Mouse (Mus musculus) MEL (cell line): ENCODE data around the gene 4930539E08Rik. TPM values are rescaled to one million over a fixed set of nuclear protein-coding genes. Genes with fewer than 3 reads are reported as not detected.

Experiments
- DNase-seq: peaks from one replicate; pipeline ENCODE4 v3.0.0; 2011; ENCODE audit warnings: low read depth, low spot score
- H3K27ac ChIP-seq: 2 replicates; pipeline ENCODE4 v1.5.1; 2012; ENCODE audit warnings: low read depth, mild to moderate bottlenecking, control low read depth, low read length, moderate library complexity; ENCODE audit not compliant: control insufficient read depth
- H3K27me3 ChIP-seq, 2 experiments: fragments of 150-350 bp in 1 of 2; sonication (generic) in 1 of 2; 2 replicates each; pipeline ENCODE4 v1.6.1; 2012; ENCODE audit warnings: low read length in 2 of 2, mild to moderate bottlenecking in 2 of 2, improper control_type of control experiment in 1 of 2, moderate library complexity in 1 of 2; ENCODE audit not compliant: insufficient read depth in 2 of 2, control insufficient read depth in 1 of 2
- H3K36me3 ChIP-seq, 2 experiments: 2 replicates each; pipeline ENCODE4 v1.6.1; 2012 to 2014; ENCODE audit warnings: low read length in 2 of 2, improper control_type of control experiment in 1 of 2, inconsistent platforms in 1 of 2, mild to moderate bottlenecking in 1 of 2; ENCODE audit not compliant: insufficient read depth in 2 of 2, control insufficient read depth in 1 of 2
- H3K4me1 ChIP-seq, 2 experiments: fragments of 150-350 bp in 1 of 2; sonication (generic) in 1 of 2; 2 replicates each; pipeline ENCODE4 v1.6.1; 2012; ENCODE audit warnings: low read length in 2 of 2, improper control_type of control experiment in 1 of 2, mild to moderate bottlenecking in 1 of 2; ENCODE audit not compliant: insufficient read depth in 2 of 2, control insufficient read depth in 1 of 2
- H3K4me3 ChIP-seq, 2 experiments: fragments of 150-350 bp in 1 of 2; sonication (generic) in 1 of 2; 2 replicates each; pipeline ENCODE4 v1.5.1; 2012; ENCODE audit warnings: low read depth in 2 of 2, low read length in 2 of 2, mild to moderate bottlenecking in 2 of 2, moderate library complexity in 2 of 2, control low read depth in 1 of 2, improper control_type of control experiment in 1 of 2; ENCODE audit not compliant: control insufficient read depth in 1 of 2, insufficient read depth in 1 of 2
- H3K79me2 ChIP-seq: 2 replicates; pipeline ENCODE4 v1.6.1; 2012; ENCODE audit warnings: mild to moderate bottlenecking, low read length, moderate library complexity; ENCODE audit not compliant: control insufficient read depth, poor library complexity, insufficient read depth
- H3K9ac ChIP-seq: 2 replicates; pipeline ENCODE4 v1.6.1; 2012; ENCODE audit warnings: low read depth, mild to moderate bottlenecking, control low read depth, low read length, moderate library complexity; ENCODE audit not compliant: control insufficient read depth, poor library complexity, severe bottlenecking
- H3K9me3 ChIP-seq: fragments of 150-350 bp; sonication (generic); replicated peaks from 2 replicates; pipeline ENCODE4 v1.6.1; 2012; ENCODE audit warnings: mild to moderate bottlenecking, low read length, improper control_type of control experiment, moderate library complexity; ENCODE audit not compliant: insufficient read depth
- BHLHE40 ChIP-seq: IDR thresholded peaks from 2 replicates; pipeline ENCODE4 v1.6.1; 2012; ENCODE audit warnings: low read depth, mild to moderate bottlenecking, inconsistent platforms, low read length, improper control_type of control experiment, borderline replicate concordance
- CHD2 ChIP-seq: IDR thresholded peaks from 2 replicates; pipeline ENCODE4 v1.6.1; 2011; ENCODE audit warnings: low read length, improper control_type of control experiment
- E2F4 ChIP-seq: IDR thresholded peaks from 2 replicates; pipeline ENCODE4 v1.6.1; 2011; ENCODE audit warnings: low read depth, low read length, improper control_type of control experiment, borderline replicate concordance
- EP300 ChIP-seq, 2 experiments: IDR thresholded peaks; 2 replicates each; pipeline ENCODE4 v1.6.1; 2011; ENCODE audit warnings: improper control_type of control experiment in 2 of 2, low read length in 2 of 2, low read depth in 1 of 2, mild to moderate bottlenecking in 1 of 2
- ETS1 ChIP-seq: IDR thresholded peaks from 2 replicates; pipeline ENCODE4 v1.6.1; 2012; ENCODE audit warnings: low read depth, mild to moderate bottlenecking, inconsistent platforms, low read length, improper control_type of control experiment, moderate library complexity
- GABPA ChIP-seq: IDR thresholded peaks from 2 replicates; pipeline ENCODE4 v1.6.1; 2012; ENCODE audit warnings: low read depth, mild to moderate bottlenecking, inconsistent platforms, low read length, improper control_type of control experiment, moderate library complexity
- GATA1 ChIP-seq: IDR thresholded peaks from 2 replicates; pipeline ENCODE4 v1.6.1; 2011; ENCODE audit warnings: low read depth, low read length, improper control_type of control experiment
- JUND ChIP-seq: IDR thresholded peaks from 2 replicates; pipeline ENCODE4 v1.6.1; 2011; ENCODE audit warnings: low read depth, mild to moderate bottlenecking, improper control_type of control experiment, low read length
- MAZ ChIP-seq: IDR thresholded peaks from 2 replicates; pipeline ENCODE4 v1.6.1; 2012; ENCODE audit warnings: low read depth, mild to moderate bottlenecking, inconsistent platforms, low read length, improper control_type of control experiment
- MXI1 ChIP-seq: IDR thresholded peaks from 2 replicates; pipeline ENCODE4 v1.6.1; 2011; ENCODE audit warnings: mild to moderate bottlenecking, low read depth, low read length, improper control_type of control experiment
- MYC ChIP-seq: IDR thresholded peaks from 2 replicates; pipeline ENCODE4 v1.6.1; 2011; ENCODE audit warnings: low read depth, mild to moderate bottlenecking, low read length, improper control_type of control experiment, moderate library complexity
- POLR2AphosphoS2 ChIP-seq: IDR thresholded peaks from 2 replicates; pipeline ENCODE4 v1.6.1; 2011; ENCODE audit warnings: low read length, improper control_type of control experiment
- POLR2AphosphoS5 ChIP-seq: IDR thresholded peaks from 2 replicates; pipeline ENCODE4 v1.6.1; 2012; ENCODE audit warnings: low read depth, borderline replicate concordance, mild to moderate bottlenecking, inconsistent platforms, low read length, moderate library complexity, mixed read lengths
- RAD21 ChIP-seq: IDR thresholded peaks from 2 replicates; pipeline ENCODE4 v1.6.1; 2011; ENCODE audit warnings: mild to moderate bottlenecking, low read depth, low read length, improper control_type of control experiment
- SMC3 ChIP-seq: IDR thresholded peaks from 2 replicates; pipeline ENCODE4 v1.6.1; 2011; ENCODE audit warnings: low read depth, low read length, improper control_type of control experiment
- TAL1 ChIP-seq: IDR thresholded peaks from 2 replicates; pipeline ENCODE4 v1.6.1; 2012; ENCODE audit warnings: mild to moderate bottlenecking, inconsistent platforms, low read length, moderate library complexity, mixed read lengths
- TCF12 ChIP-seq: IDR thresholded peaks from 2 replicates; pipeline ENCODE4 v1.6.1; 2014; ENCODE audit warnings: low read depth, mild to moderate bottlenecking, inconsistent platforms, low read length, improper control_type of control experiment, moderate library complexity
- USF1 ChIP-seq: IDR thresholded peaks from 2 replicates; pipeline ENCODE4 v1.6.1; 2014; ENCODE audit warnings: low read depth, mild to moderate bottlenecking, inconsistent platforms, low read length, improper control_type of control experiment, moderate library complexity
- polyA plus RNA-seq, 2 experiments: library from polyadenylated mRNA; stranded (reverse) in 1 of 2; unstranded in 1 of 2; fragments of >175 nt in 1 of 2; fragments of >200 nt in 1 of 2; gene quantifications; 2 replicates each; pipeline versions ENCODE4 v1.2.1 to v1.2.4; 2012; ENCODE audit warnings: low replicate concordance in 2 of 2, low read depth in 1 of 2; ENCODE audit not compliant: insufficient read length in 2 of 2, insufficient read depth in 1 of 2, missing spikeins in 1 of 2
- total RNA-seq: library from RNA; depleted of rRNA; stranded (reverse); fragments of 300-350 nt; gene quantifications from 2 replicates; pipeline ENCODE4 v1.2.3, GENCODE M21; 2012

4930539E08Rik gene
- total and polyA plus RNA-seq, 3 experiments: 0.01 to 0.04 TPM; not detected in 1

DNA sequence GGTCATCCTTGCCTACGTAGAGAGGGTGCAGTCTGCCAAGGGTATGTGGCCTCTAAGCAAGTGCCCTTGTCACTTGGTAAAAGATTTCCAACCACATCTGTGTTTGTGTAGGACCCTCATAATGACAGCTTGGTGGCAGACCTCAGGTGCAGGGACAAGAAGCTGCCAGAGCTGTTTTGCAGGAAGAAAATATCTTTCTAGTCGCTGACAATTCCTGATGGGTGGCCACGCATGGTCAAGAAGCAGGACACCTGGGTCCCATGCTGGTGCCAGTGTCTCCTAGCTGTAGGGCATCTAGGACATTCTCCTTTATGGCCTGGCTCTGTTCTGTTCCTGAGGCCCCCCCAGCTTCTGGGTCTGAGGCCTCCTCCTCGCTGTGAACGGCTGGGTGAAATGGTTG lies 38.8 kb downstream of the 4930539E08Rik start:
- H3K4me1 ChIP-seq: 0 out of 4 replicates have a peak, but pooled peaks cover 0 to 3% of the 10 kb centered on the region in 2 experiments
- H3K36me3 ChIP-seq: no peaks in the 10 kb centered on the region
- no peaks in the 10 kb centered on the region; a peak in 2 of 4 replicates for H3K27me3 ChIP-seq
- DNase-seq: no peak
- H3K9me3 ChIP-seq: no peaks in the 10 kb centered on the region
- no peak overlapping the region for H3K4me3 ChIP-seq
- TF ChIP-seq TCF12 (no peak), POLR2AphosphoS5 (no peak), USF1 (no peak), ETS1 (no peak), MAZ (no peak), TAL1 (no peak), POLR2AphosphoS2 (no peak), JUND (no peak), SMC3 (no peak), EP300 (IDR thresholded peaks at IDR 0.05; ENCODE audit: low read depth in 1 of 2, low read length in 2 of 2) (no peak), BHLHE40 (no peak), RAD21 (no peak), GATA1 (no peak), MXI1 (no peak), E2F4 (no peak), CHD2 (no peak), MYC (no peak), GABPA (no peak)
- H3K9ac ChIP-seq: no peak overlapping the region
- H3K79me2 ChIP-seq: no peaks in the 10 kb centered on the region
- no peak overlapping the region for H3K27ac ChIP-seq

DNA sequence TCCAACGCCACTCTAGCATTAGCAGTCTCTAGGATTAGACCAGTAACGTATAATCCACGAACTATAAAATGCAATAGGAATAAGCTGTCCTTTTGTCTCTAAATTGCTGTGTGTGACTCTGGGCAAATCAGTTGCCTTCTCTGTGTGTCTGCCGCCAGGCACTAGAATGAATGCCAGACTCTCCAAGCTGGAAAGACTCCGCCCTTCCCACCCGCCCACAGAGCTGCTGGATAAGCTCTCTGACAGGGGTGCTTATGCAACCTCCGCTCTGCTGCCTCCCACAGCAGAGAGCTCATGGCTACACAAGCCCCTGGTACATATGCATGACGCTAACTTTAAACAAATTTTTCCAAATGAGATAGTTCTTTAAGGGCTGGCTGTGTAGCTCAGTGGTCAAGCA lies 39.8 kb downstream of the 4930539E08Rik start:
- 0 out of 4 replicates have a peak, but pooled peaks cover 0 to 3% of the 10 kb centered on the region in 2 experiments for H3K4me1 ChIP-seq
- no peak overlapping the region for H3K27ac ChIP-seq
- no peaks in the 10 kb centered on the region for H3K9me3 ChIP-seq
- no peaks in the 10 kb centered on the region for H3K36me3 ChIP-seq
- no peak for DNase-seq
- no peak overlapping the region for H3K9ac ChIP-seq
- TF ChIP-seq RAD21 (no peak), POLR2AphosphoS2 (no peak), POLR2AphosphoS5 (no peak), JUND (no peak), TAL1 (no peak)
- H3K79me2 ChIP-seq: no peaks in the 10 kb centered on the region
- H3K4me3 ChIP-seq: no peak overlapping the region
- peaks cover 0 to 2% of the 10 kb centered on the region in 2 experiments; a peak in 2 of 4 replicates for H3K27me3 ChIP-seq
